Mouse (Mus musculus) heart, embryonic 12.5 days (tissue): ENCODE results near the gene Magea6. TPM values are rescaled to one million over a fixed set of nuclear protein-coding genes. Genes with fewer than 3 reads are reported as not detected.
"Not testable (repeated sequence)": the region's sequence is repeated elsewhere in the genome, so short reads cannot be mapped to it uniquely, and the experiment has no call there.

Experiments
- ATAC-seq: fragments of 200-750 bp; cut with Nextera tagmentation; 2 replicates; pipeline ENCODE4 v1.8.0; 2017; ENCODE audit warnings: moderate TSS enrichment, moderate library complexity; ENCODE audit not compliant: insufficient number of reproducible peaks, low FRiP score
- H3K27ac ChIP-seq: fragments of 300-500 bp; sonication (generic); 2 replicates; pipeline ENCODE4 v1.5.1; 2016; ENCODE audit warnings: mild to moderate bottlenecking, moderate library complexity; ENCODE audit not compliant: poor library complexity, severe bottlenecking
- H3K27me3 ChIP-seq: fragments of 300-500 bp; sonication (generic); replicated peaks from 2 replicates; pipeline ENCODE4 v1.6.1; 2016; ENCODE audit warnings: mild to moderate bottlenecking, moderate library complexity
- H3K36me3 ChIP-seq: fragments of 300-500 bp; sonication (generic); 2 replicates; pipeline ENCODE4 v1.6.1; 2016; ENCODE audit warnings: mild to moderate bottlenecking, moderate library complexity
- H3K4me1 ChIP-seq: fragments of 300-500 bp; sonication (generic); replicated peaks from 2 replicates; pipeline ENCODE4 v1.6.1; 2016; ENCODE audit warnings: mild to moderate bottlenecking
- H3K4me2 ChIP-seq: fragments of 300-500 bp; sonication (generic); 2 replicates; pipeline ENCODE4 v1.6.1; 2016; ENCODE audit warnings: mild to moderate bottlenecking, moderate library complexity
- H3K4me3 ChIP-seq: fragments of 300-500 bp; sonication (generic); 2 replicates; pipeline ENCODE4 v1.5.1; 2016; ENCODE audit warnings: mild to moderate bottlenecking
- H3K9ac ChIP-seq: fragments of 300-500 bp; sonication (generic); 2 replicates; pipeline ENCODE4 v1.6.1; 2016; ENCODE audit warnings: mild to moderate bottlenecking, moderate library complexity
- H3K9me3 ChIP-seq: fragments of 300-500 bp; sonication (generic); replicated peaks from 2 replicates; pipeline ENCODE4 v1.6.1; 2016; ENCODE audit warnings: mild to moderate bottlenecking, moderate library complexity
- WGBS: fragments of 180-500 bp; shearing (Covaris S2); methylation state at CpG from one replicate; pipeline ENCODE4 v1.1.7; 2016; 5-methylcytosine and 5-hydroxymethylcytosine counted together
- polyA plus RNA-seq: library from polyadenylated mRNA; unstranded; fragments of >200 nt; fragmentation: Nextera tagmentation; extraction: Ambion mirVana; gene quantifications from 2 replicates; pipeline ENCODE4 v1.2.1, GENCODE M21; 2016

Gene Magea6
- not detected in 2 replicates for polyA plus RNA-seq

DNA sequence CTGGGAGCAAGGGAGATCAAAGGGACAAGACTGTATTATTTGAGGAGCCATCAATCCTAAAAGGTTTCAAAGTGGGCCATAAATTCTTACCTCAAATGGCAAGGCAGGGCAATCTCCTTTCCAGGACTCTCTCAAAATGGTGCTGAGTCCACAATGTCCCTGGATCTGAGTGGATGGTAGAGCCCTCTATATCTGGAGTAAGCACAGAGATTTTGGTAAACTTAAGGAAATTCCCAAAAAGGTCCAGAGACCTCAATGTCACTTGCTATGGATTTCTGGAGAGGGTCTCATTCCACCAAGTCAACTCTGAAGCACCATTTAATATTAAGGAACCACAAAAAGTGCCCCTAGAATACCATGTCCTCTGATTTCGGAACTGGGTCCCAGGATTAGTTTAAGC lies at the start of gene Magea6:
Gene Magea6 (minus strand): TSS at position 101 of the 400 bp plus-strand sequence.
- not testable (repeated sequence) for H3K4me1 ChIP-seq, H3K4me2 ChIP-seq, ATAC-seq, H3K27me3 ChIP-seq, H3K36me3 ChIP-seq, H3K4me3 ChIP-seq, H3K9ac ChIP-seq, H3K9me3 ChIP-seq, H3K27ac ChIP-seq
- 69% methylated on average over 1 of the region's 1 CpGs for WGBS

- H3K27me3 ChIP-seq, H3K9ac ChIP-seq, H3K9me3 ChIP-seq, H3K4me1 ChIP-seq, H3K36me3 ChIP-seq, H3K4me3 ChIP-seq, H3K4me2 ChIP-seq, ATAC-seq, H3K27ac ChIP-seq: not testable (repeated sequence)
- 23% methylated on average over 1 of the region's 1 CpGs for WGBS
Observed at GRCm38 (mm10) chrX:154949405-154949804, 13.6 kb upstream of the Magea6 start, which contains the start of gene Magea3. Gene Magea3 (minus strand): TSS chrX:154949505.

DNA sequence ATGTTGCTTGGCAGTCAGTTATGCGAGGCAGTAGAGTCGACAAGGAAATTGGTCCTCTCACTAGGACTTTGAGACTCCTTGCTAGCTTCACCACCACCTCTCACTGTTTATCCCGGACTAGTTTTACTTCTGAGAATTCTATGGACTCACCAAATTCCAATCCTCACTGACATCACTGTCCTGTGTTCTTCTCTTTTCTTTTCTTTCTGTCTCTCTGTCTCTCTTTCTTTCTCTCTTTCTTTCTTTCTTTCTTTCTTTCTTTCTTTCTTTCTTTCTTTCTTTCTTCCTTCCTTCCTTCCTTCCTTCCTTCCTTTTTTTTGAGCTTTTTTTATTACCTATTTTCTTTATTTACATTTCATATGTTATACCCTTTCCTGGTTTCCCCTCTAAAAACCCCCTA lies 45.6 kb downstream of the Magea6 start, which contains the start of gene Cldn34b1:
Gene Cldn34b1 (minus strand): TSS at position 101 of the 400 bp plus-strand sequence.
- not testable (repeated sequence) for H3K9ac ChIP-seq, H3K4me1 ChIP-seq, H3K27ac ChIP-seq, H3K4me3 ChIP-seq, H3K4me2 ChIP-seq, ATAC-seq, H3K27me3 ChIP-seq, H3K36me3 ChIP-seq, H3K9me3 ChIP-seq
- 74% methylated on average over 3 of the region's 3 CpGs for WGBS

Other genes starting within 250 kb of the Magea6 start
- not detected in 2 replicates for gene Cldn34b1, start 45.7 kb downstream of the Magea6 start, polyA plus RNA-seq
- not detected in 2 replicates for gene Magea3, start 13.5 kb upstream of the Magea6 start, polyA plus RNA-seq
- gene Magea8, start 59.9 kb upstream of the Magea6 start, polyA plus RNA-seq = not detected in 2 replicates
- gene Magea5, start 127.2 kb upstream of the Magea6 start, polyA plus RNA-seq = not detected in 2 replicates
- gene Magea1, start 153.8 kb upstream of the Magea6 start, polyA plus RNA-seq = not detected in 2 replicates
- not detected in 2 replicates for gene Magea2, start 157.7 kb upstream of the Magea6 start, polyA plus RNA-seq
- gene Cldn34b2, start 192.4 kb upstream of the Magea6 start, polyA plus RNA-seq = not detected in 2 replicates